Mouse (Mus musculus): ENCODE measurements around the gene Pou2f3. TPM values are rescaled to one million over a fixed set of nuclear protein-coding genes. Genes with fewer than 3 reads are reported as not detected.

Gene Pou2f3
- polyA plus RNA-seq, 1 experiment from 2014 or later, result 0.11 TPM

GRCm38 (mm10) chr9:43085686-43086285, 124.4 kb downstream of the Pou2f3 start:
- no peak for ATAC-seq
- H3K4me3 ChIP-seq (ENCODE audit: low read length), result no peak overlapping the region
- no peaks in the 10 kb centered on the region for H3K9me3 ChIP-seq (ENCODE audit: control insufficient read depth, low read length)
- WGBS, result 89% methylated on average over 1 of the region's 1 CpGs
- no peak overlapping the region for H3K4me2 ChIP-seq (ENCODE audit: low read length)
- no peak overlapping the region for H3K9ac ChIP-seq (ENCODE audit: low read depth, low read length)
- H3K36me3 ChIP-seq (ENCODE audit: control insufficient read depth, insufficient read depth, low read length), result no peaks in the 10 kb centered on the region
- H3K4me1 ChIP-seq (ENCODE audit: control insufficient read depth, insufficient read depth, low read depth, low read length), result no peaks in the 10 kb centered on the region; the same call in 1 of the 2 replicates
- H3K27ac ChIP-seq (ENCODE audit: low read depth, low read length), result no peak overlapping the region
- H3K27me3 ChIP-seq (replicated peaks; ENCODE audit: control insufficient read depth, insufficient read depth, low read length), result no peaks in the 10 kb centered on the region

- 78% methylated on average over 7 of the region's 7 CpGs for WGBS
- Histone ChIP-seq H3K9me3 (ENCODE audit: control insufficient read depth, low read length) (no peaks in the 10 kb centered on the region), H3K9ac (ENCODE audit: low read depth, low read length) (no peak overlapping the region), H3K27ac (ENCODE audit: low read depth, low read length) (no peak overlapping the region), H3K4me2 (ENCODE audit: low read length) (no peak overlapping the region), H3K4me3 (ENCODE audit: low read length) (no peak overlapping the region), H3K4me1 (ENCODE audit: control insufficient read depth, insufficient read depth, low read depth, low read length) (no peaks in the 10 kb centered on the region; the same call in 1 of the 2 replicates), H3K27me3 (replicated peaks; ENCODE audit: control insufficient read depth, insufficient read depth, low read length) (no peaks in the 10 kb centered on the region), H3K36me3 (ENCODE audit: control insufficient read depth, insufficient read depth, low read length) (no peaks in the 10 kb centered on the region)
- ATAC-seq, result no peak
These were observed 125.4 kb downstream of the Pou2f3 start for GRCm38 (mm10) chr9:43084496-43085362.

DNA sequence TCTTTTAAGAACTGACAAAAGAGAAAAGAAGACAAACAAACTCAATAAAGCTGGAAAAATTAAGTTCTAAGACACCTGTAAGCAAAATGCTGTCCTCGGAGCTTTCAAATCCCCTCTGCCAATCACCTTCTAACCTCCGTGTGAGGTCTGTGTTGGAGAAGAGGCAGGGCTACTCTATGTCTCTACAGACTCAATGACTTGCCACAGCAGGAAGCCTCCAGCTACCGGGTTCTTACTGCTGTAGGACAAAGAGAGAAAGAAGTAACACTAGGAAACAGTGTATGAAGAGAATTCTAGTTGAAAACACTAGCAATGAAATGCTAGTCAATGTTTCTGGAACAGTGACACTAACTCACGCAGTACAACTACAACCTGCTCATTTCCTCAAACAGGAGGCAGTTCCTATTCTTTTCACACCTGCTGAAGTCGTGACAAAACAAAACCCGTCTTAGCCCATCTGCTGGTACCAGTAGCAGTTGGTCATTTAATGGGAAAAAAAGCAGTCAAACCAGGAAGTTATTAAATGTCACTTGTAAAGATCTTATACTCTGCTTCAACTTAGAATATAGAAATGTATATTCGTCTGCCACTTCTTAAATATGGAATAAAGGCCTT, 126.6 kb downstream of the Pou2f3 start:
- Histone ChIP-seq H3K9ac (ENCODE audit: low read depth, low read length) (no peak overlapping the region), H3K9me3 (ENCODE audit: control insufficient read depth, low read length) (no peaks in the 10 kb centered on the region), H3K36me3 (ENCODE audit: control insufficient read depth, insufficient read depth, low read length) (no peaks in the 10 kb centered on the region), H3K4me1 (ENCODE audit: control insufficient read depth, insufficient read depth, low read depth, low read length) (no peaks in the 10 kb centered on the region; the same call in 1 of the 2 replicates), H3K27ac (ENCODE audit: low read depth, low read length) (no peak overlapping the region), H3K4me3 (ENCODE audit: low read length) (no peak overlapping the region), H3K27me3 (replicated peaks; ENCODE audit: control insufficient read depth, insufficient read depth, low read length) (no peaks in the 10 kb centered on the region), H3K4me2 (ENCODE audit: low read length) (no peak overlapping the region)
- 25% methylated on average over 7 of the region's 7 CpGs for WGBS
- no peak for ATAC-seq

DNA sequence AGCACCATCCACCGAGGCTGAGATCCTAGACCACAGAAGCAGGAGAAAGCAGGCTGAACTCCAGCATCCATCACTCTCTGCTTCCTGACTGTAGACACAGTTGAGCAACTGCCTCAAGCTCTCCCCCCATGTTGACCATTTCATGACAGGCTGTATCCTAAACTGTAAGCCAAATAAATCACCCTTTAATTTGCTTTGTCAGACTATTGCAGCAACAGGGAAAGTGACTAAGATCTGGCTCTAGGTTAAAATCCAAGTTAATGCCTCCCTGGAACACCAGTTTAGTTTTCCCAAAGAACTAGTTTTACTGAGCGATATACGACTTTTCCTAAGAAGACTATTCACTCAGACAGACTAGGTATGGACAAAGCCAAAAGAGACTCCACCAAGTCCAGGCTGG, 131.5 kb downstream of the Pou2f3 start:
- no peak overlapping the region for H3K9ac ChIP-seq (ENCODE audit: low read depth, low read length)
- ATAC-seq, result no peak
- no peaks in the 10 kb centered on the region for H3K36me3 ChIP-seq (ENCODE audit: control insufficient read depth, insufficient read depth, low read length)
- no peak overlapping the region for H3K27ac ChIP-seq (ENCODE audit: low read depth, low read length)
- no peaks in the 10 kb centered on the region for H3K9me3 ChIP-seq (ENCODE audit: control insufficient read depth, low read length)
- H3K27me3 ChIP-seq (replicated peaks; ENCODE audit: control insufficient read depth, insufficient read depth, low read length), result no peaks in the 10 kb centered on the region
- no peak overlapping the region for H3K4me2 ChIP-seq (ENCODE audit: low read length)
- WGBS, result 94% methylated on average over 3 of the region's 3 CpGs
- H3K4me1 ChIP-seq (ENCODE audit: control insufficient read depth, insufficient read depth, low read depth, low read length), result no peaks in the 10 kb centered on the region; the same call in 1 of the 2 replicates
- no peak overlapping the region for H3K4me3 ChIP-seq (ENCODE audit: low read length)

GRCm38 (mm10) chr9:43076163-43076562, 134.0 kb downstream of the Pou2f3 start:
- no peak overlapping the region for H3K9ac ChIP-seq (ENCODE audit: low read depth, low read length)
- no peak overlapping the region for H3K4me2 ChIP-seq (ENCODE audit: low read length)
- no peak overlapping the region for H3K27ac ChIP-seq (ENCODE audit: low read depth, low read length)
- H3K4me1 ChIP-seq (ENCODE audit: control insufficient read depth, insufficient read depth, low read depth, low read length), result peaks cover 5% of the 10 kb centered on the region; the same call in 1 of the 2 replicates
- no peak overlapping the region for H3K4me3 ChIP-seq (ENCODE audit: low read length)
- no peaks in the 10 kb centered on the region for H3K9me3 ChIP-seq (ENCODE audit: control insufficient read depth, low read length)
- H3K27me3 ChIP-seq (replicated peaks; ENCODE audit: control insufficient read depth, insufficient read depth, low read length), result no peaks in the 10 kb centered on the region
- ATAC-seq, result no peak
- WGBS, result 71% methylated on average over 7 of the region's 7 CpGs
- H3K36me3 ChIP-seq (ENCODE audit: control insufficient read depth, insufficient read depth, low read length), result no peaks in the 10 kb centered on the region

DNA sequence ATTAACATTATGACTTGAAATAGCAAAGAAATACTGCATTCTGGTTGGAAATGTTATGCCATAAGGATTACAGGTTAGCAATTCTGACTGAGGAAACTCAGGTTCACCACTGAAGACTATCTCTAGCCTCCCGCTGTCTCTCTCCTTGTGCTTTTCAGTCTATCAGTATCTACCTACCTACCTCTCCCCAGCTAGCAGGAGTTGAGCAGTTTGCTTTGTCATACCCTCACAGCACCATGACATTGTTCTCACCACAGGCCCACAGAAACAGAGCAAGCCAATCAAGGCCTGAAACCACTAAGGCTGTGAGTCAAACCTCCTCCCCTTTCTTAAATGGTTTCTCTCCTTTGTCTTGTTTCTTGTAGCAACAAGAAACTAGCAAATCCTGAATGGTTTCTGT, 135.6 kb downstream of the Pou2f3 start:
- Histone ChIP-seq H3K27ac (ENCODE audit: low read depth, low read length) (no peak overlapping the region), H3K4me3 (ENCODE audit: low read length) (no peak overlapping the region), H3K27me3 (replicated peaks; ENCODE audit: control insufficient read depth, insufficient read depth, low read length) (no peaks in the 10 kb centered on the region), H3K9ac (ENCODE audit: low read depth, low read length) (no peak overlapping the region), H3K36me3 (ENCODE audit: control insufficient read depth, insufficient read depth, low read length) (no peaks in the 10 kb centered on the region), H3K4me1 (ENCODE audit: control insufficient read depth, insufficient read depth, low read depth, low read length) (peaks cover 5% of the 10 kb centered on the region; the same call in 1 of the 2 replicates), H3K4me2 (ENCODE audit: low read length) (no peak overlapping the region), H3K9me3 (ENCODE audit: control insufficient read depth, low read length) (no peaks in the 10 kb centered on the region)
- 95% methylated on average over 1 of the region's 1 CpGs for WGBS
- no peak for ATAC-seq

Other genes with a start within 250 kb of the Pou2f3 start
- 17.0 and 17.9 TPM in 2 replicates for gene Arhgef12, start 103.1 kb downstream of the Pou2f3 start, polyA plus RNA-seq (2015; fragmentation: Nextera tagmentation; extraction: Ambion mirVana)
- gene Tmem136, start 93.8 kb downstream of the Pou2f3 start, polyA plus RNA-seq (2015; fragmentation: Nextera tagmentation; extraction: Ambion mirVana), result 9.2 and 11.4 TPM in 2 replicates
- gene Oaf, start 29.5 kb upstream of the Pou2f3 start, polyA plus RNA-seq (2015; fragmentation: Nextera tagmentation; extraction: Ambion mirVana), result 4.1 and 7.0 TPM in 2 replicates
- not detected in 2 replicates for gene Trim29, start 100.5 kb upstream of the Pou2f3 start, polyA plus RNA-seq (2015; fragmentation: Nextera tagmentation; extraction: Ambion mirVana)

All from hindbrain, embryonic 16.5 days (tissue).